Mouse (Mus musculus) MEL (cell line): ENCODE results near the gene Hoxd8. TPM values are rescaled to one million over a fixed set of nuclear protein-coding genes. Genes with fewer than 3 reads are reported as not detected.

Experiments
- DNase-seq: peaks from one replicate; pipeline ENCODE4 v3.0.0; 2011; ENCODE audit warnings: low read depth, low spot score
- H3K27ac ChIP-seq: 2 replicates; pipeline ENCODE4 v1.5.1; 2012; ENCODE audit warnings: low read depth, mild to moderate bottlenecking, control low read depth, low read length, moderate library complexity; ENCODE audit not compliant: control insufficient read depth
- H3K27me3 ChIP-seq, 2 experiments: fragments of 150-350 bp in 1 of 2; sonication (generic) in 1 of 2; 2 replicates each; pipeline ENCODE4 v1.6.1; 2012; ENCODE audit warnings: low read length in 2 of 2, mild to moderate bottlenecking in 2 of 2, improper control_type of control experiment in 1 of 2, moderate library complexity in 1 of 2; ENCODE audit not compliant: insufficient read depth in 2 of 2, control insufficient read depth in 1 of 2
- H3K36me3 ChIP-seq, 2 experiments: 2 replicates each; pipeline ENCODE4 v1.6.1; 2012 to 2014; ENCODE audit warnings: low read length in 2 of 2, improper control_type of control experiment in 1 of 2, inconsistent platforms in 1 of 2, mild to moderate bottlenecking in 1 of 2; ENCODE audit not compliant: insufficient read depth in 2 of 2, control insufficient read depth in 1 of 2
- H3K4me1 ChIP-seq, 2 experiments: fragments of 150-350 bp in 1 of 2; sonication (generic) in 1 of 2; 2 replicates each; pipeline ENCODE4 v1.6.1; 2012; ENCODE audit warnings: low read length in 2 of 2, improper control_type of control experiment in 1 of 2, mild to moderate bottlenecking in 1 of 2; ENCODE audit not compliant: insufficient read depth in 2 of 2, control insufficient read depth in 1 of 2
- H3K4me3 ChIP-seq, 2 experiments: fragments of 150-350 bp in 1 of 2; sonication (generic) in 1 of 2; 2 replicates each; pipeline ENCODE4 v1.5.1; 2012; ENCODE audit warnings: low read depth in 2 of 2, low read length in 2 of 2, mild to moderate bottlenecking in 2 of 2, moderate library complexity in 2 of 2, control low read depth in 1 of 2, improper control_type of control experiment in 1 of 2; ENCODE audit not compliant: control insufficient read depth in 1 of 2, insufficient read depth in 1 of 2
- H3K79me2 ChIP-seq: 2 replicates; pipeline ENCODE4 v1.6.1; 2012; ENCODE audit warnings: mild to moderate bottlenecking, low read length, moderate library complexity; ENCODE audit not compliant: control insufficient read depth, poor library complexity, insufficient read depth
- H3K9ac ChIP-seq: 2 replicates; pipeline ENCODE4 v1.6.1; 2012; ENCODE audit warnings: low read depth, mild to moderate bottlenecking, control low read depth, low read length, moderate library complexity; ENCODE audit not compliant: control insufficient read depth, poor library complexity, severe bottlenecking
- H3K9me3 ChIP-seq: fragments of 150-350 bp; sonication (generic); replicated peaks from 2 replicates; pipeline ENCODE4 v1.6.1; 2012; ENCODE audit warnings: mild to moderate bottlenecking, low read length, improper control_type of control experiment, moderate library complexity; ENCODE audit not compliant: insufficient read depth
- BHLHE40 ChIP-seq: IDR thresholded peaks from 2 replicates; pipeline ENCODE4 v1.6.1; 2012; ENCODE audit warnings: low read depth, mild to moderate bottlenecking, inconsistent platforms, low read length, improper control_type of control experiment, borderline replicate concordance
- CHD1 ChIP-seq: IDR thresholded peaks from 2 replicates; pipeline ENCODE4 v1.6.1; 2012; ENCODE audit warnings: low read depth, mild to moderate bottlenecking, inconsistent platforms, low read length, improper control_type of control experiment
- CHD2 ChIP-seq: IDR thresholded peaks from 2 replicates; pipeline ENCODE4 v1.6.1; 2011; ENCODE audit warnings: low read length, improper control_type of control experiment
- E2F4 ChIP-seq: IDR thresholded peaks from 2 replicates; pipeline ENCODE4 v1.6.1; 2011; ENCODE audit warnings: low read depth, low read length, improper control_type of control experiment, borderline replicate concordance
- HCFC1 ChIP-seq: IDR thresholded peaks from 2 replicates; pipeline ENCODE4 v1.6.1; 2012; ENCODE audit warnings: low read depth, mild to moderate bottlenecking, inconsistent platforms, low read length, improper control_type of control experiment, moderate library complexity
- KAT2A ChIP-seq: conservative IDR thresholded peaks from 2 replicates; pipeline ENCODE4 v1.6.1; 2012; ENCODE audit warnings: low read depth, low read length, improper control_type of control experiment, inconsistent platforms
- MEF2A ChIP-seq: IDR thresholded peaks from 2 replicates; pipeline ENCODE4 v1.6.1; 2014; ENCODE audit warnings: low read depth, mild to moderate bottlenecking, inconsistent platforms, low read length, improper control_type of control experiment; ENCODE audit not compliant: poor library complexity, insufficient replicate concordance, severe bottlenecking; ENCODE audit errors: extremely low read depth
- MYB ChIP-seq: IDR thresholded peaks from 2 replicates; pipeline ENCODE4 v1.6.1; 2011; ENCODE audit warnings: mild to moderate bottlenecking, low read depth, low read length, improper control_type of control experiment
- MYC ChIP-seq: IDR thresholded peaks from 2 replicates; pipeline ENCODE4 v1.6.1; 2011; ENCODE audit warnings: low read depth, mild to moderate bottlenecking, low read length, improper control_type of control experiment, moderate library complexity
- NRF1 ChIP-seq: IDR thresholded peaks from 2 replicates; pipeline ENCODE4 v1.6.1; 2014; ENCODE audit warnings: low read depth, mild to moderate bottlenecking, inconsistent platforms, low read length, improper control_type of control experiment, moderate library complexity; ENCODE audit not compliant: poor library complexity, insufficient read depth, severe bottlenecking
- POLR2A ChIP-seq, 2 experiments: IDR thresholded peaks; 2 replicates each; pipeline ENCODE4 v1.6.1; 2011 to 2012; ENCODE audit warnings: low read length in 2 of 2, mild to moderate bottlenecking in 2 of 2, control low read depth in 1 of 2, improper control_type of control experiment in 1 of 2, low read depth in 1 of 2, moderate library complexity in 1 of 2; ENCODE audit not compliant: control insufficient read depth in 1 of 2, insufficient read depth in 1 of 2, poor library complexity in 1 of 2
- RCOR1 ChIP-seq: IDR thresholded peaks from 2 replicates; pipeline ENCODE4 v1.6.1; 2012; ENCODE audit warnings: low read depth, mild to moderate bottlenecking, inconsistent platforms, low read length, improper control_type of control experiment
- SIN3A ChIP-seq: IDR thresholded peaks from 2 replicates; pipeline ENCODE4 v1.6.1; 2012; ENCODE audit warnings: low read length, improper control_type of control experiment, inconsistent platforms
- TBP ChIP-seq: IDR thresholded peaks from 2 replicates; pipeline ENCODE4 v1.8.0; 2011; ENCODE audit warnings: low read depth, low read length, improper control_type of control experiment
- TCF12 ChIP-seq: IDR thresholded peaks from 2 replicates; pipeline ENCODE4 v1.6.1; 2014; ENCODE audit warnings: low read depth, mild to moderate bottlenecking, inconsistent platforms, low read length, improper control_type of control experiment, moderate library complexity
- USF2 ChIP-seq, 2 experiments: IDR thresholded peaks; 2 replicates each; pipeline ENCODE4 v1.6.1; 2011 to 2012; ENCODE audit warnings: improper control_type of control experiment in 2 of 2, low read length in 2 of 2, borderline replicate concordance in 1 of 2, inconsistent platforms in 1 of 2, low read depth in 1 of 2, mild to moderate bottlenecking in 1 of 2; ENCODE audit not compliant: insufficient read depth in 1 of 2
- ZNF384 ChIP-seq: IDR thresholded peaks from 2 replicates; pipeline ENCODE4 v1.6.1; 2012; ENCODE audit warnings: low read depth, mild to moderate bottlenecking, inconsistent platforms, low read length, improper control_type of control experiment
- polyA plus RNA-seq, 2 experiments: library from polyadenylated mRNA; stranded (reverse) in 1 of 2; unstranded in 1 of 2; fragments of >175 nt in 1 of 2; fragments of >200 nt in 1 of 2; gene quantifications; 2 replicates each; pipeline versions ENCODE4 v1.2.1 to v1.2.4; 2012; ENCODE audit warnings: low replicate concordance in 2 of 2, low read depth in 1 of 2; ENCODE audit not compliant: insufficient read length in 2 of 2, insufficient read depth in 1 of 2, missing spikeins in 1 of 2
- total RNA-seq: library from RNA; depleted of rRNA; stranded (reverse); fragments of 300-350 nt; gene quantifications from 2 replicates; pipeline ENCODE4 v1.2.3, GENCODE M21; 2012

Hoxd8 gene
- total and polyA plus RNA-seq, 3 experiments = 4.7 to 7.4 TPM; not detected in 1

DNA sequence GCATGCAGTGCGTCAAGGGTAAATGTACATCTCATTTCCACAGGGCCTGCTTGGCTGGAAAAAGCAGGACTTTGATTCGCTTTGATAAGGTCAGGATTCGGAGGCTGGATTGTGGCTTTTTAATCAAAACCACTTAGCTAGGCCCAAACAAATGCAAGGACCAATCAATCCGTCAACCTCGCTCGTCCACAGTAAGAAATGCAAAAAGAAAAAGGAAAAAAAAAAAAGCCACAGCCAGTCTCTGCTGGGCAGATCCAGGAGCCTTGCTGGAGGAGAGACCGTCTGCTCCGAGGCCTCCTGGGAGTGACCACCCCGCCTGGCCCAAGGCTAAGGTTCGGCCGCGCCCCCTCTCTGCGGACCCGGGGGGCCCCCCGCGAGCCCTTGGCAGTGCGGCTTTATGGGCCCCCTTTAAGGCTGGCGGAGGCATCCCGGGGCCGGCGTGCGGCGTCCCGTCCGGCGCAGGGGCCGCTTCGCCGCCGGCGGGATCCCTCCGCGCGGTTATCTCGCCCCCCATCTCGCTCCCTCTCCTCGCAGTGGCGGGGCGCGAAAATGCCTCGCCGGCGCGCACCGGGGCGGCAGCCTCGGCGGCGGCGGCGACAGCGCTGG, at the start of gene Hoxd8 (continued):
- TF ChIP-seq MEF2A = no peak
- TF ChIP-seq RCOR1 = no peak
- no peak for TF ChIP-seq BHLHE40

DNA sequence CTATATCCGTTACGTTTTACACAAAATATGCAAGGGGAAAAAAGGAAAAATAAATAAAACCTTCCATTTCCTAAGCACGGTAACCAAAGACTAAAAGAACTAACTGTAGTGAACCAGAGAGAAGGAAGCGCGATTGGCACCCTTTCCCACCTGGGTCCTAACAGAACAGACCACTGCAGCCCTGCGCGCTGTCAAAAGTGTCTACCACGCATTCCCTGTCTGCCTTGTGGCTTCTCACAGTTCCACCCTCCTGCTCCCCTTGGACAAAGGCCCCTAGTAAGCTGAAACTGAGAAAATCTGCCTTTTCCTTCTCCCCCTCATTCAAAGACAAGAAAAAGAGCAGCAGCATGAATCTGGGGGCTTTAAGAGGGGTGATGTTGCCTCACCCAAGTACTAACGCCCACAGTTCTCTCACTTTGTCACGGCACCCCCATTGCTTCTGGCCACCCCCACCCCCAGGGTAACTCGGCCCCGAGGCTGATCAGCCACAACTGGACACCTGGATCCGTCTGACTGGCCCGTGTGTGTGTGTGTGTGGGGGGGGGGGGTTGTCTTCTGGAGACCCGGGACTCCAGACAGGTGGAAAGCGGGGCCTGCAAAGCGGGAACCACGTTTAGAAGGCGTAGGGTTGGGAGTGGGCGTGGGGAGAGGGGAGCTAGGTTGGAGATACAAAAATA, 49.5 kb upstream of the Hoxd8 start:
- no peak for TF ChIP-seq KAT2A
- TF ChIP-seq TCF12 = no peak
- no peak for TF ChIP-seq SIN3A
- TF ChIP-seq MYC = no peak
- no peak for TF ChIP-seq ZNF384
- no peak for TF ChIP-seq USF2 (IDR thresholded peaks at IDR 0.05; ENCODE audit: borderline replicate concordance in 1 of 2, insufficient read depth in 1 of 2, low read depth in 1 of 2, low read length in 2 of 2)
- no peak for TF ChIP-seq TBP
- no peak for TF ChIP-seq POLR2A (IDR thresholded peaks at IDR 0.05; ENCODE audit: control insufficient read depth in 1 of 2, insufficient read depth in 1 of 2, low read depth in 1 of 2, low read length in 2 of 2, poor library complexity in 1 of 2)
- no peak for TF ChIP-seq MYB

DNA sequence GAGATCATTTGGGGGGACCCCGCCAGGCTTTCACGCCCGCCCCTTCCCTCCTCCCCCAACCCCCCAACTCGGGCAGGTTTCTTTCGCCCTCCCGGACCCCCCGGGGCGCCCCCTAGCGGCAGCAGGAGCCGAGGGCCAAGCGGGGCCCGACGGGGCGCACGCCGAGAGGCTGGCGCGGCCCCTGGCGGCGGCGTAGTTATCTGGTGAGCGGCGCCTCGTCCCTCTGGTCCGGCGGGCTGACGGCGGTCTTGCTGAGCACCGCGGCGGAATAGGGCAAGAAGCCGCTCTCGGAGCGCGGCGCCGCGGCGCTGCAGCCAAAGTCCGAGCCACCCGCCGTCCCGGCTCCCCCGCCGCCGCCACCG, 49.0 kb upstream of the Hoxd8 start:
- H3K27ac ChIP-seq = no peak overlapping the region
- DNase-seq = no peak
- no peaks in the 10 kb centered on the region for H3K79me2 ChIP-seq
- no peaks in the 10 kb centered on the region for H3K9me3 ChIP-seq
- H3K9ac ChIP-seq = no peak overlapping the region
- no peak overlapping the region for H3K4me3 ChIP-seq
- H3K36me3 ChIP-seq = no peaks in the 10 kb centered on the region
- peaks cover 0 to 2% of the 10 kb centered on the region in 2 experiments; a peak in 1 of 4 replicates for H3K27me3 ChIP-seq
- no peak for TF ChIP-seq HCFC1
- no peak for TF ChIP-seq SIN3A
- TF ChIP-seq CHD2 = no peak
- TF ChIP-seq NRF1 = no peak
- no peak for TF ChIP-seq KAT2A
- no peak for TF ChIP-seq E2F4
- TF ChIP-seq CHD1 = no peak
- H3K4me1 ChIP-seq = no peaks in the 10 kb centered on the region

More for the DNA sequence above, 49.5 kb upstream of the Hoxd8 start:
- no peak overlapping the region for H3K4me3 ChIP-seq
- no peak overlapping the region for H3K9ac ChIP-seq
- H3K4me1 ChIP-seq = no peaks in the 10 kb centered on the region
- peaks cover 0 to 2% of the 10 kb centered on the region in 2 experiments; a peak in 2 of 4 replicates for H3K27me3 ChIP-seq
- no peaks in the 10 kb centered on the region for H3K79me2 ChIP-seq
- H3K36me3 ChIP-seq = no peaks in the 10 kb centered on the region
- H3K27ac ChIP-seq = no peak overlapping the region
- no peak for DNase-seq
- H3K9me3 ChIP-seq = no peaks in the 10 kb centered on the region
